Mouse (Mus musculus): ENCODE measurements around the gene Olfr385.
"Not testable (repeated sequence)": the region's sequence is repeated elsewhere in the genome, so short reads cannot be mapped to it uniquely, and the experiment has no call there.

The Olfr385 gene

GRCm38 (mm10) chr11:73592908-73593307 is at the start of gene Olfr385:
Gene Olfr385 (minus strand): TSS chr11:73593008.
- no peak for DNase-seq (ENCODE audit: extremely low read depth, insufficient read length, low spot score)

- DNase-seq (ENCODE audit: extremely low read depth, insufficient read length, low spot score), result no peak
These were observed 5.5 kb upstream of the Olfr385 start, which contains the start of gene Olfr384 for GRCm38 (mm10) chr11:73598294-73598693. Gene Olfr384 (plus strand): TSS chr11:73598594.

GRCm38 (mm10) chr11:73583188-73583587 is 9.6 kb downstream of the Olfr385 start:
- not testable (repeated sequence) for DNase-seq (ENCODE audit: extremely low read depth, insufficient read length, low spot score)

DNA sequence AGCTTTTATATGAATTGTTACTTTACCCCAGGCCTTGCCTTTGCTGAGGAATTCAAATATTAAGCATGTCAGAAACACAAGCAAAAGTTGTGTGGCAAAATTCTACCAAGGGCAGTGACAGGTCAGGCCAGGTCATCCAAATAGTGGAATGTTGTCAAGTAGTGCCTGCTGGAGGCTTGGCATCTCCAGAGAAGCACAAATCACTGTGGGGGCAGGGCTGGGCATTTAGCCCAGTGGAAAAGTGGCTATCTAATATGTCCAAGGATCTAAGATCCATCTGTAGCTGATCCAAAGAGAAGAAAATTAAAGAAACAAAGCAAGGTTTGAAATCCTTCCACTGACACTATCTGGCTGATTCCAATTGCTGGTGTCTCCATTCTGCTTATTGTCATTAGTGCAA is 12.9 kb downstream of the Olfr385 start:
- DNase-seq (ENCODE audit: extremely low read depth, insufficient read length, low spot score), result no peak

All from 3134 (cell line).